Mouse (Mus musculus): ENCODE measurements around the gene Adam11. TPM values are rescaled to one million over a fixed set of nuclear protein-coding genes. Genes with fewer than 3 reads are reported as not detected.

The Adam11 gene
- polyA plus RNA-seq, 1 experiment from 2014 or later: 0.20 TPM

GRCm38 (mm10) chr11:102729835-102730234 lies 31.4 kb upstream of the Adam11 start:
- Histone ChIP-seq H3K27ac (ENCODE audit: low read depth) (no peak overlapping the region), H3K9me3 (ENCODE audit: low read length) (no peaks in the 10 kb centered on the region), H3K4me3 (ENCODE audit: low read depth, low read length) (no peak overlapping the region), H3K9ac (replicated peaks) (no peak overlapping the region), H3K36me3 (replicated peaks; ENCODE audit: insufficient read depth, low read length) (no peaks in the 10 kb centered on the region), H3K4me1 (ENCODE audit: insufficient read depth) (no peaks in the 10 kb centered on the region), H3K4me2 (ENCODE audit: low read depth, low read length) (no peak overlapping the region), H3K27me3 (ENCODE audit: insufficient read depth, low read length) (peaks cover 3% of the 10 kb centered on the region; the same call in 1 of the 2 replicates)
- ATAC-seq: no peak
- 77% methylated on average over 3 of the region's 3 CpGs for WGBS (ENCODE audit: insufficient replicate concordance)
- no peak for DNase-seq
- TF ChIP-seq EP300 (IDR thresholded peaks at IDR 0.05; ENCODE audit: low read depth) (no peak), CTCF (IDR thresholded peaks at IDR 0.05; ENCODE audit: low read depth) (no peak)

- no peaks in the 10 kb centered on the region for H3K27me3 ChIP-seq (ENCODE audit: insufficient read depth, low read length)
- ATAC-seq (no peak), DNase-seq (no peak)
- no peaks in the 10 kb centered on the region for H3K36me3 ChIP-seq (replicated peaks; ENCODE audit: insufficient read depth, low read length)
- no peak for TF ChIP-seq EP300 (IDR thresholded peaks at IDR 0.05; ENCODE audit: low read depth)
- TF ChIP-seq CTCF (IDR thresholded peaks at IDR 0.05; ENCODE audit: low read depth): no peak
- H3K4me1 ChIP-seq (ENCODE audit: insufficient read depth): no peaks in the 10 kb centered on the region
- 44% methylated on average over 6 of the region's 6 CpGs for WGBS (ENCODE audit: insufficient replicate concordance)
- H3K4me3 ChIP-seq (ENCODE audit: low read depth, low read length): no peak overlapping the region
- no peak overlapping the region for H3K27ac ChIP-seq (ENCODE audit: low read depth)
- H3K4me2 ChIP-seq (ENCODE audit: low read depth, low read length): no peak overlapping the region
- no peak overlapping the region for H3K9ac ChIP-seq (replicated peaks)
- no peaks in the 10 kb centered on the region for H3K9me3 ChIP-seq (ENCODE audit: low read length)
These were observed 29.9 kb upstream of the Adam11 start for GRCm38 (mm10) chr11:102731366-102731765.

- 62% methylated on average over 5 of the region's 5 CpGs for WGBS (ENCODE audit: insufficient replicate concordance)
- Histone ChIP-seq H3K27ac (ENCODE audit: low read depth) (no peak overlapping the region), H3K9ac (replicated peaks) (no peak overlapping the region), H3K4me2 (ENCODE audit: low read depth, low read length) (no peak overlapping the region), H3K4me1 (ENCODE audit: insufficient read depth) (no peaks in the 10 kb centered on the region), H3K36me3 (replicated peaks; ENCODE audit: insufficient read depth, low read length) (no peaks in the 10 kb centered on the region), H3K9me3 (ENCODE audit: low read length) (no peaks in the 10 kb centered on the region), H3K27me3 (ENCODE audit: insufficient read depth, low read length) (no peaks in the 10 kb centered on the region), H3K4me3 (ENCODE audit: low read depth, low read length) (no peak overlapping the region)
- no peak for ATAC-seq
- DNase-seq: no peak
- TF ChIP-seq EP300 (IDR thresholded peaks at IDR 0.05; ENCODE audit: low read depth): no peak
- TF ChIP-seq CTCF (IDR thresholded peaks at IDR 0.05; ENCODE audit: low read depth): no peak
These were observed 28.1 kb upstream of the Adam11 start for GRCm38 (mm10) chr11:102733146-102733545.

GRCm38 (mm10) chr11:102734961-102735360 lies 26.3 kb upstream of the Adam11 start:
- no peak for DNase-seq
- no peaks in the 10 kb centered on the region for H3K27me3 ChIP-seq (ENCODE audit: insufficient read depth, low read length)
- H3K36me3 ChIP-seq (replicated peaks; ENCODE audit: insufficient read depth, low read length): no peaks in the 10 kb centered on the region
- 90% methylated on average over 6 of the region's 6 CpGs for WGBS (ENCODE audit: insufficient replicate concordance)
- H3K4me1 ChIP-seq (ENCODE audit: insufficient read depth): 0 out of 2 replicates have a peak, but pooled peaks cover 6% of the 10 kb centered on the region
- H3K9me3 ChIP-seq (ENCODE audit: low read length): no peaks in the 10 kb centered on the region
- no peak overlapping the region for H3K4me3 ChIP-seq (ENCODE audit: low read depth, low read length)
- no peak overlapping the region for H3K9ac ChIP-seq (replicated peaks)
- no peak overlapping the region for H3K27ac ChIP-seq (ENCODE audit: low read depth)
- no peak overlapping the region for H3K4me2 ChIP-seq (ENCODE audit: low read depth, low read length)
- TF ChIP-seq CTCF (IDR thresholded peaks at IDR 0.05; ENCODE audit: low read depth) (no peak), EP300 (IDR thresholded peaks at IDR 0.05; ENCODE audit: low read depth) (no peak)
- ATAC-seq: no peak

- Histone ChIP-seq H3K9me3 (ENCODE audit: low read length) (no peaks in the 10 kb centered on the region), H3K27ac (ENCODE audit: low read depth) (no peak overlapping the region), H3K27me3 (ENCODE audit: insufficient read depth, low read length) (no peaks in the 10 kb centered on the region), H3K4me3 (ENCODE audit: low read depth, low read length) (no peak overlapping the region), H3K9ac (replicated peaks) (no peak overlapping the region), H3K4me1 (ENCODE audit: insufficient read depth) (peaks cover 9% of the 10 kb centered on the region; the same call in 1 of the 2 replicates), H3K36me3 (replicated peaks; ENCODE audit: insufficient read depth, low read length) (no peaks in the 10 kb centered on the region), H3K4me2 (ENCODE audit: low read depth, low read length) (no peak overlapping the region)
- WGBS (ENCODE audit: insufficient replicate concordance): 65% methylated on average over 3 of the region's 3 CpGs
- TF ChIP-seq CTCF (IDR thresholded peaks at IDR 0.05; ENCODE audit: low read depth) (no peak), EP300 (IDR thresholded peaks at IDR 0.05; ENCODE audit: low read depth) (no peak)
- DNase-seq (no peak), ATAC-seq (no peak)
These were observed 23.2 kb upstream of the Adam11 start for GRCm38 (mm10) chr11:102738046-102738445.

GRCm38 (mm10) chr11:102739278-102739966 lies 21.8 kb upstream of the Adam11 start:
- Histone ChIP-seq H3K4me1 (ENCODE audit: insufficient read depth) (peaks cover 9% of the 10 kb centered on the region; the same call in 1 of the 2 replicates), H3K4me3 (ENCODE audit: low read depth, low read length) (no peak overlapping the region), H3K36me3 (replicated peaks; ENCODE audit: insufficient read depth, low read length) (no peaks in the 10 kb centered on the region), H3K9ac (replicated peaks) (no peak overlapping the region), H3K9me3 (ENCODE audit: low read length) (no peaks in the 10 kb centered on the region), H3K4me2 (ENCODE audit: low read depth, low read length) (peak overlapping the region; percentile 48), H3K27ac (ENCODE audit: low read depth) (no peak overlapping the region), H3K27me3 (ENCODE audit: insufficient read depth, low read length) (no peaks in the 10 kb centered on the region)
- WGBS (ENCODE audit: insufficient replicate concordance): 7% methylated on average over 20 of the region's 20 CpGs
- peak; percentile 46 for DNase-seq
- TF ChIP-seq CTCF (IDR thresholded peaks at IDR 0.05; ENCODE audit: low read depth) (peak; percentile 80), EP300 (IDR thresholded peaks at IDR 0.05; ENCODE audit: low read depth) (no peak)
- no peak for ATAC-seq
